Mouse (Mus musculus) liver, embryonic 13.5 days (tissue): Measurements from ENCODE around the gene Mbnl3. TPM values are rescaled to one million over a fixed set of nuclear protein-coding genes. Genes with fewer than 3 reads are reported as not detected.

Experiments
- ATAC-seq: fragments of 200-750 bp; cut with Nextera tagmentation; 2 replicates; pipeline ENCODE4 v1.8.0; 2017; ENCODE audit warnings: low read depth, mild to moderate bottlenecking, moderate number of reproducible peaks, moderate library complexity
- DNase-seq: peaks from one replicate; pipeline ENCODE4 v3.0.0; 2022
- H3K27ac ChIP-seq: fragments of 300-500 bp; sonication (generic); 2 replicates; pipeline ENCODE4 v1.5.1; 2015; ENCODE audit warnings: moderate library complexity, mild to moderate bottlenecking, inconsistent platforms
- H3K27me3 ChIP-seq: fragments of 300-500 bp; sonication (generic); 2 replicates; pipeline ENCODE4 v1.6.1; 2015; ENCODE audit warnings: mild to moderate bottlenecking, inconsistent platforms
- H3K36me3 ChIP-seq: fragments of 300-500 bp; sonication (generic); 2 replicates; pipeline ENCODE4 v1.6.1; 2015; ENCODE audit warnings: mild to moderate bottlenecking, inconsistent platforms
- H3K4me1 ChIP-seq: fragments of 300-500 bp; sonication (generic); replicated peaks from 2 replicates; pipeline ENCODE4 v1.6.1; 2015; ENCODE audit warnings: inconsistent platforms
- H3K4me2 ChIP-seq: fragments of 300-500 bp; sonication (generic); 2 replicates; pipeline ENCODE4 v1.6.1; 2015; ENCODE audit warnings: inconsistent platforms, mild to moderate bottlenecking, moderate library complexity
- H3K4me3 ChIP-seq: fragments of 300-500 bp; sonication (generic); replicated peaks from 2 replicates; pipeline ENCODE4 v1.5.1; 2015; ENCODE audit warnings: mild to moderate bottlenecking, inconsistent platforms
- H3K9ac ChIP-seq: fragments of 300-500 bp; sonication (generic); 2 replicates; pipeline ENCODE4 v1.6.1; 2015; ENCODE audit warnings: mild to moderate bottlenecking, inconsistent platforms
- H3K9me3 ChIP-seq: fragments of 300-500 bp; sonication (generic); replicated peaks from 2 replicates; pipeline ENCODE4 v1.6.1; 2016; ENCODE audit warnings: inconsistent platforms
- WGBS: fragments of 180-500 bp; shearing (Covaris S2); methylation state at CpG from one replicate; pipeline ENCODE4 v1.1.7; 2015; ENCODE audit not compliant: insufficient replicate concordance; 5-methylcytosine and 5-hydroxymethylcytosine counted together
- microRNA-seq: library from miRNA; unstranded; fragments of <30 nt; microRNA quantifications from one replicate; pipeline ENCODE4, GENCODE M21; 2016
- polyA plus RNA-seq: library from polyadenylated mRNA; unstranded; fragments of >200 nt; fragmentation: Nextera tagmentation; extraction: Ambion mirVana; gene quantifications from 2 replicates; pipeline ENCODE4 v1.2.1, GENCODE M21; 2015

Gene Mbnl3
- polyA plus RNA-seq, 1 experiment from 2014 or later: 7.0 TPM

GRCm38 (mm10) chrX:51146351-51146750, 60.0 kb downstream of the Mbnl3 start:
- no peaks in the 10 kb centered on the region for H3K36me3 ChIP-seq
- DNase-seq (no peak), ATAC-seq (no peak)
- H3K27ac ChIP-seq: no peak overlapping the region
- no peak overlapping the region for H3K4me3 ChIP-seq
- 42% methylated on average over 4 of the region's 4 CpGs for WGBS
- no peak overlapping the region for H3K4me2 ChIP-seq
- H3K9me3 ChIP-seq: no peaks in the 10 kb centered on the region
- no peak overlapping the region for H3K9ac ChIP-seq
- H3K4me1 ChIP-seq: peaks cover 5% of the 10 kb centered on the region; the same call in 1 of the 2 replicates
- H3K27me3 ChIP-seq: no peaks in the 10 kb centered on the region

GRCm38 (mm10) chrX:51140055-51140454, 66.3 kb downstream of the Mbnl3 start:
- H3K4me1 ChIP-seq: peaks cover 5% of the 10 kb centered on the region; the same call in 1 of the 2 replicates
- H3K4me3 ChIP-seq: no peak overlapping the region
- DNase-seq (no peak), ATAC-seq (no peak)
- no peaks in the 10 kb centered on the region for H3K36me3 ChIP-seq
- H3K9me3 ChIP-seq: no peaks in the 10 kb centered on the region
- no peak overlapping the region for H3K4me2 ChIP-seq
- WGBS: 34% methylated on average over 3 of the region's 3 CpGs
- no peaks in the 10 kb centered on the region for H3K27me3 ChIP-seq
- H3K27ac ChIP-seq: no peak overlapping the region
- no peak overlapping the region for H3K9ac ChIP-seq

- Histone ChIP-seq H3K4me2 (no peak overlapping the region), H3K9ac (no peak overlapping the region), H3K27ac (no peak overlapping the region), H3K36me3 (no peaks in the 10 kb centered on the region), H3K9me3 (no peaks in the 10 kb centered on the region), H3K4me3 (no peak overlapping the region), H3K27me3 (no peaks in the 10 kb centered on the region), H3K4me1 (no peaks in the 10 kb centered on the region)
- 76% methylated on average over 3 of the region's 3 CpGs for WGBS
- ATAC-seq (no peak), DNase-seq (no peak)
Measured at GRCm38 (mm10) chrX:51131325-51131724, 75.0 kb downstream of the Mbnl3 start.

GRCm38 (mm10) chrX:51102748-51103147, 103.6 kb downstream of the Mbnl3 start:
- 55% methylated on average over 4 of the region's 4 CpGs for WGBS
- Histone ChIP-seq H3K27me3 (no peaks in the 10 kb centered on the region), H3K4me3 (no peak overlapping the region), H3K4me2 (no peak overlapping the region), H3K9ac (no peak overlapping the region), H3K4me1 (no peaks in the 10 kb centered on the region), H3K9me3 (no peaks in the 10 kb centered on the region), H3K27ac (no peak overlapping the region), H3K36me3 (no peaks in the 10 kb centered on the region)
- no peak for DNase-seq
- ATAC-seq: no peak

- 37% methylated on average over 6 of the region's 6 CpGs for WGBS
- ATAC-seq (no peak), DNase-seq (no peak)
- Histone ChIP-seq H3K27ac (no peak overlapping the region), H3K36me3 (no peaks in the 10 kb centered on the region), H3K4me1 (no peaks in the 10 kb centered on the region), H3K4me3 (no peak overlapping the region), H3K4me2 (no peak overlapping the region), H3K9me3 (no peaks in the 10 kb centered on the region), H3K9ac (no peak overlapping the region), H3K27me3 (no peaks in the 10 kb centered on the region)
Measured at GRCm38 (mm10) chrX:51084972-51085371, 121.4 kb downstream of the Mbnl3 start.

GRCm38 (mm10) chrX:51084211-51084610, 122.1 kb downstream of the Mbnl3 start:
- H3K9ac ChIP-seq: no peak overlapping the region
- H3K36me3 ChIP-seq: no peaks in the 10 kb centered on the region
- ATAC-seq (no peak), DNase-seq (no peak)
- no peaks in the 10 kb centered on the region for H3K27me3 ChIP-seq
- no peaks in the 10 kb centered on the region for H3K4me1 ChIP-seq
- H3K4me2 ChIP-seq: no peak overlapping the region
- no peak overlapping the region for H3K4me3 ChIP-seq
- 63% methylated on average over 1 of the region's 1 CpGs for WGBS
- H3K9me3 ChIP-seq: no peaks in the 10 kb centered on the region
- H3K27ac ChIP-seq: no peak overlapping the region

GRCm38 (mm10) chrX:51076744-51077143, 129.6 kb downstream of the Mbnl3 start:
- 27% methylated on average over 3 of the region's 3 CpGs for WGBS
- Histone ChIP-seq H3K4me3 (no peak overlapping the region), H3K9ac (no peak overlapping the region), H3K27ac (no peak overlapping the region), H3K36me3 (no peaks in the 10 kb centered on the region), H3K4me2 (no peak overlapping the region), H3K4me1 (no peaks in the 10 kb centered on the region), H3K27me3 (no peaks in the 10 kb centered on the region), H3K9me3 (no peaks in the 10 kb centered on the region)
- DNase-seq (no peak), ATAC-seq (no peak)

Small RNA genes lying within 50 kb of the gene (microRNA-seq; reads per million reads assigned to microRNA genes)
- not detected for gene Gm23417

Other genes starting within 250 kb of the Mbnl3 start
- 9.2 and 11.8 TPM in 2 replicates for gene Rap2c, start 188.5 kb downstream of the Mbnl3 start, polyA plus RNA-seq